Mouse (Mus musculus) adrenal gland, postnatal 25 days (tissue): Measurements from ENCODE around the gene Tfpt. TPM values are rescaled to one million over a fixed set of nuclear protein-coding genes. Genes with fewer than 3 reads are reported as not detected.

Source experiments
- DNase-seq: peaks from one replicate; pipeline ENCODE4 v3.0.0; 2021; ENCODE audit warnings: mixed read lengths
- long read RNA-seq: library from polyadenylated mRNA; stranded (forward); transcript quantifications from one replicate; pipeline ENCODE4 v2.0.0, GENCODE M21; 2021
- total RNA-seq: library from RNA; stranded (reverse); gene quantifications from 2 replicates; pipeline ENCODE4 v1.2.3, GENCODE M21; 2021

Gene Tfpt
- total RNA-seq = 22.8 and 24.4 TPM in 2 replicates
- long read RNA-seq, partial matches to known transcripts = 2 of 9 reads
- long read RNA-seq, other reads (novel, unspliced or antisense) = 1 of 9 reads

GRCm38 (mm10) chr7:3629543-3630477 is at the start of gene Tfpt, which contains the start of gene Prpf31:
Gene Tfpt (minus strand): TSS chr7:3629929.
Gene Prpf31 (plus strand): TSS chr7:3629985.
- peak; percentile 83 for DNase-seq

DNA sequence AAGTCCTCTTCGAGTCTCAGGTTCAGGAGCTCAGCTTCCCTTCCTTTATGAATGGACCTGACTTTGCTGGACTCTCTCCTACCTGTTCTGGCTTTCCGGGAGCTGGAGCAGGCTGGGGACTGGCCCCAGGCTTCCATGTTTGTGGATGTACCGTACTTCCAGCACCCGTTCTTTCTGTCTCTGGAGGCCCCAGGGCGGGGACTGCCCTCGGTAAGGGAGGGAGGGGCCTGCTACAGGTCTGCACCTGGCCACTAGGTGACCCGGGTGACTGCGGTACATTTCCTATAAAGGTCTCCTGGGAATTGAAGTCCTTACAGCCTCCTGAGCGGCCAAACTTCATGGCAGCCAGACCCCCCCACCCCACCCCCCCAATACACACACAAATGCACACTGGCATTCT is 47.6 kb upstream of the Tfpt start, which contains the start of gene Tmc4:
Gene Tmc4 (minus strand): TSS at position 212 of the 400 bp plus-strand sequence.
- DNase-seq = no peak

- DNase-seq = no peak
These were observed 46.6 kb upstream of the Tfpt start for GRCm38 (mm10) chr7:3676371-3676770.

DNA sequence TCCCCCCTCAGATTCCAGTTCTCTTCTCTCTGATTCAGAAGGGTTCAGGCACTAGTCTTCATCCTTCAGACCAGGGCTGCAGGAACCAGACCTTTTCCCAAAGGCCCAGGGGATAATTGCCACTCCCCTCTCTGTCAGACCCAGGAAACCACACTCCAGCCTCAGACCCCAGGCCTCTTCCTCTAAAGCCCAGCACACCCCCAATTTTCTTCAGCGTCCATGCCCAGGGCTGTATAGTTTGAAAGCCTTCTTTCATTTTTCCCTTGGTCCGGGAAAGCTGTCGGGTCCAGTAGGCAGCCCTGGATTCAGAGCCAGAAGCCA is 45.5 kb upstream of the Tfpt start:
- no peak for DNase-seq

DNA sequence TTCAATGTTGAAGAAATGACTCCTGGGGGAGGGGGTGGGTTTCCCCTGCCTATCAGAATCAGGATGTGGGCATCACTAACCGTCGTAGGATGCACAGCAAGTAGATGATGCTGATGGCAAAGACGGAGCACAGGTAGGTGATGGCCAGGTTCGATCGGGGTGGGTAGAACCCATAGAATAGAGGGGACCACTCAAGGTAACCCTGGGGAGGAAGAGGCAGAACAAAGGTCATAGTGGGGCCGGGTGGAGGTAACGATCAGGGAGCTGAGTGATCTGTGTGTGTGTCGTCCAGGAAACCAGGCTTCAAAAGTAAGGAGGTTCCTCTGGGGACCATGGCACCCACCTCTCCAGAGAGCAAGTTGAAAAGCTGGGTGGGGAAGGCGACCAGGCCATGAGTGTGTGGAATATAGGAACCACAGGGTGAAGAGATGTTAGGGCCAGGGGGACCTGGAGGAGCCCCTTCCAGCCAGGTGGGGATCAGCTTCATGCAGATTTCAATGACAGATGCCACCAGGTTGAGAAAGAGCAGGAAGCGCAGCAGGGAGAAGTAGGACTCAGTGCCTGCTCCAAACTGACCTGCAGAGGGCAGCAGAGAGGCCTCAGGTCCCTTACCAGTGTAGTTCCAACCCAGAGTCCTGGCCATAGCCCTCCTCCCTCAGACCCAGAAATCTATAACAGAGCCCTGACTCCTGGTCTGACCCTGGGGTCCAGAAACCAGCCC is 44.9 kb upstream of the Tfpt start:
- DNase-seq = peak; percentile 85

DNA sequence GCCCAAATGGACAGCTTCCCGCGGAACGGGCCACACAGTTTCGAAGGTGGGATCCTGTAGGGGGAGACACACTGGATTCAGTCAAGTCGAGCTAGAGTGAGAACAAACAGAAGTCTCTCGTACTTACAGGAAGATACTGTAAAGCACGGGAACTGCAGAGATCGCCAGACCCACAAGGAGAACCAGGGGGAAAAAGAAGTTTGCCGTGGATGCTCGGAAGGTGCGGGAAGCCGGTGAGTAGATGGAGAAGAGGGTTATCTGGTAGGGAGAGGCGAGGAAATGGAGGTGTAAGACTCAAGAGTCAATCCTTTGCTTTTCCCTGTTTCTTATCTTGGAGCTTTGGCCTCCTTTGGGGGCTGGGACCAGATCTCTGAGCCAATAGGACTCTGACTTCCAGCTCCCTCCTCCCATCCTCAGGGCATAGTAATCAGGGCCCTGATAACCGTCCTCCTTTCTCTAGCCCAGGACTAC is 37.2 kb upstream of the Tfpt start:
- DNase-seq = no peak

- DNase-seq = peak; percentile 95
These were observed 35.7 kb upstream of the Tfpt start, which contains the start of gene Leng1 for GRCm38 (mm10) chr7:3665215-3666114. Gene Leng1 (minus strand): TSS chr7:3665840.

DNA sequence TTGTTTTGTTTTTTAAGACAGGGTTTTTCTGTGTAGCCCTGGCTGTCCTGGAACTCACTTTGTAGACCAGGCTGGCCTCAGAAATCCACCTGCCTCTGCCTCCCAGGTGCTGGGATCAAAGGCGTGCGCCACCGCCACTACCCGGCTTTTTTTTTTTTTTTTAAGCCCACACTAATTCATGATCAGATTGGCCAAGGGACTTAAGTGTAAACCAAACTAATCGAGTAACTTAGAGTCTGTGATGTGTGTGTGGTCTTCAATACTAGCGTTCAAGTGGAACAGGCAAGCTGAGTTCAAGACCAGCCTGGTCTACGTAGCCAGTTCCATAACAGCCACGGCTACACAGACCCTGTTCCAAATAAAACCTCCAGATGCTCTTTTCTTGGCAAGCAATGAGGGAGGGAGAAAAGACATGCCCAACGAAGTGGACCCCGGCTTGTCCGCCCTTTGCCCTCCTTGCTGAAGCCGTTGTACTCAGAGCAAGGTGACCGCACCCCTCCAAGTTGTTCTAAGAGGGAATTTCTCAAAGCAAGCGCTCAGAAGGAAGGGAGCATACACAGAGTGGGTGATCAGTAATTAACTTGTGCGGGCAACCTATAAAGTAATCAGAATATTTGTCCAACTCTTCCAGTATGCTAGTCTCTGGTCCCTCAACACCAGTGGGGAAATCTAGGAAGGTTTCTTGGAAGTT is 34.9 kb upstream of the Tfpt start:
- DNase-seq = no peak

DNA sequence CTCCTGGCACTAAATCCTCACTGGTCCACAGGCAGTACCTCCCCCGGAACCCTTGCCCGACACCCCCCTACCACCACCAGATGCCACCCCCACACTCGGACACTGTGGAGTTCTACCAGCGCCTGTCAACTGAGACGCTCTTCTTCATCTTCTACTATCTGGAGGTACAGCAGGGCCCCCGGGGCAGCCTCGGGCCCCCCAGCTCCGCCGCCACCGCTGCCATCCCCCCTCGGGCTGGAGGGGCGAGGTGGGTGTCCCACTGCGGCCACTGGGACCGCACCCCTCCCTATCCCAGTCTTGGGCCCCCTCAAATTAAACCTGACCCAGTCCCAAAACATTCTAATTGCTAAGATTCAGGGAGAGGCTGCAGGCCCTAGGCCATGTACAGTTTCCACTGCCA is 28.8 kb upstream of the Tfpt start:
- DNase-seq = no peak

DNA sequence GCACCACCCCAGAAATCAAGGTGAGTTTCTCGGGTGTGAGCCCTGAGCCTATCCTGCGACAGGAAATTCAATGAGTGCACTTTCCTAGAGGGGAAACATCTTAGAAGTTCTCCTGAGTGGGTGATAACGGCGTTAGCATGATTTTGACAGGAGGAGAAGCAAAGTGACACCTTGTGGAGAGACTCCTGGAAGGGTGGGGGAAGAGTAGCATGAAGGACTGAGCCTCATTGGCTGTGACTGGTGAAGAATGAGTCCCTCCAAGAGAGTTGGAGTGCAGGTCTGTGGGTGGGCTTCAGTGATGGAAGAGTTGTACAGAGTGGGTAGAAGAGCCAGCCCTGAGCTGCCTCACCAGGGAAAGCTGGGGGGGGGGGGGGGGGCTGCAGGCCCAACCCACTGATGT is 27.2 kb upstream of the Tfpt start:
- no peak for DNase-seq

- no peak for DNase-seq
These were observed 16.9 kb upstream of the Tfpt start for GRCm38 (mm10) chr7:3646641-3647040.

DNA sequence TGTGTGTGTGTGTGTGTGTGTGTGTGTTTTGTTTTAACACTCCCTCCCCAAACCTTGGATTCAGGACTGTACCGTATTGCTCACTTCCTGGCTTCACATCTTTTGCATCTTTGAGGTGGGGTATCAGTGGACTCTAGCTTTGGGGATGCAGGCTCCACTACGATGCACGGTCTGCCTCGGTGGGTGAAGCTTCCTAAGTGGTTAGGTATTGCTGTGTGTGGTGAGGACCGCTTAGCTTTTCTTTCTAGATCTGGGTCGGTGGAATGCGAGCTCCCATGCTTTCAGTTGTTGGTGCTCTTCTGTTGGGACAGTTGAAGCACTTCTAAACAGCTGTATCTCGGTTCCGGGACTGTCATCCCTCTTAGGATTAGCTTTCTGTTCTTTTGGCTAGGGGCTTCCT is 16.5 kb upstream of the Tfpt start:
- no peak for DNase-seq

GRCm38 (mm10) chr7:3645488-3646025 is 15.8 kb upstream of the Tfpt start:
- DNase-seq = no peak

DNA sequence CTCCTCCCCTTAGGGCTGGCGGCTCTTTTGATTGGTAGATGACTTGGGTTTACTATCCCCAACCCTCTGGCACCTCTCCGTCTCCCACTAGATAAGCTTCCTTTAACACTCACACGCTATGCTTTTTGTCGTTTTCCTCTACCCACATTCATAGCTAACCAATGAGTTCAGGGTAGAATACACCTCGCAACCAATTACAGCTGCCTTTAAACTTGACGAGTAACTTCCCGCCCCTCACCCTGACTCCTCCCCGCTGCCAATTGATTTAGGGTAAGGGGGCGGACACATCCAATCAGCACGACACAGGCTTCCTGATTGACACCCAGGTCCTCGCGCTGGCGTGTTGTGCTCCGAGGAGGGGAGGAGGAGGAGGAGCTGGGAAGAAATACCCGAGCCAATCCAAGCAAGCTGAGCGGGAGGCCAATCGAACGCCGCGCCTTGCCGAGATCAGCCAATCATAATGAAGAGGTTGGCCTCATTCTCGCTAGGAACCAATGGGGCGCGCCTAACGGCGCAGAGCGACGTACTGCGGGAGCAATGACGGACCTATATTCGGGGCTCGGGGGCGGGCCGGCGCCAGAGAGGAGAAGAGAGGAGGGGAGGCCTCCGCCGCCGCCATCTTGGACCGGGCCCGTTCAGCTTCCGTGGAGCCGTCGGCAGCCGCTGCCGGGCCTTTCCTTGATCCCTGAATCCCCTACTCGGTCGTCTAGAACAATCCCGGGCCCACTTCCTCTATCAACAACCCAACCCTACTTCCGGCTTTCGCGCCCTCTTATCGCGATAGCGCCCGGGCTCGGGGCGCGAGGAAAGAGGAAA is 15.2 kb upstream of the Tfpt start, which contains the start of gene Cnot3:
Gene Cnot3 (plus strand): TSS at position 597 of the 816 bp plus-strand sequence.
- DNase-seq = peak; percentile 96

DNA sequence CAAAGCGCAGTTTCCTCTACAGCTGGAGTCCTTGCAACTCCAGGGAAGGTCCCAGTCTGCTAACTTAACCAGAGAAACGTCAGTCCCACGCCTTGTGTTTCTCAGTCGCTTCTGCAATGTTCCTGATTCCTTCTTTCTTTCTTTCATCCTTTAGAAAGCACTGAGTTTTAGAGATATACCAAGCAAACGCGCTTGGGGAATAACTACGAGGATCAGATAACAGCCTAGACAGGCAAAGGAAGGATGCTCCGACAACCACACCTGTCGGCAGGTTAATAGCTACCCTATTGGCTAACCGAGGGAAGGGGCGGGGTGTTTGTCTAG is 14.6 kb upstream of the Tfpt start:
- DNase-seq = peak; percentile 82

DNA sequence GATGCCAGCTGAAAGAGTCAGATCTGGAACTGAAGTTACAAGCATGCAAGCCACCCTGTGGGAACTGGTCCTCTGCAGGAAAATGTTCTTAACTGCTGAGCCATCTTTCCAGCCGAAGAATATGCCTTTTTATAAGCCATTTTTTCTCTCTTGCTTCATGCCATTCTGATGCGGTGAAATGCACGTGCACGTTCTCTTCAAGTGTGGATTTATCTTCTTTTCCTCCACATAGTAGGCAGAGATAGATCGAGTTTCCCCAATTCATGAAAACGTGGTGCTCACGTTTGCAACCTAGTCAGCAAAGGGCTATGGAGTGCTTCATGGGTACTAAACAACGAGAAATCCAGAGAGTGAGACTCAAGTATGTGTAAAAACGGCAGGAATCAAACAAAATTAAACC is 14.1 kb upstream of the Tfpt start:
- no peak for DNase-seq

DNA sequence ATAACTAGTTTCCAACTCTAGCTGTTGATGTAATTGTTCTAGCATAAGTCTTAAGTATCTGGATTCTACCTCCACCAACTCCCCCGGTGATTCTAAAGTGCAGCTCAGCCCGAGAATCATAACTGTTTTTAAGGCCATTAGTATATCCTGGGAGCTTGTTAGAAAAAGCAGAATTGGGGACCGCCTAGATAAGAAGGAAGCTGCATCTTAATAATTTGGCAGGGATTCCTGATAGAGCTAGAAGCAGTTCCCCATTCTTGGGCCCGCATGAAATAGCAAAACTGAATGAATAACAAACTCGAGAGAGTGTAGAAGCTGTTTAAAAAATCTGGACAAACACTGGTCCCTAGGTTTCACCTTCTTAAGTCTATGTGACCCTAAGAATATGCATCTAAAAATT is 13.7 kb upstream of the Tfpt start:
- no peak for DNase-seq

DNA sequence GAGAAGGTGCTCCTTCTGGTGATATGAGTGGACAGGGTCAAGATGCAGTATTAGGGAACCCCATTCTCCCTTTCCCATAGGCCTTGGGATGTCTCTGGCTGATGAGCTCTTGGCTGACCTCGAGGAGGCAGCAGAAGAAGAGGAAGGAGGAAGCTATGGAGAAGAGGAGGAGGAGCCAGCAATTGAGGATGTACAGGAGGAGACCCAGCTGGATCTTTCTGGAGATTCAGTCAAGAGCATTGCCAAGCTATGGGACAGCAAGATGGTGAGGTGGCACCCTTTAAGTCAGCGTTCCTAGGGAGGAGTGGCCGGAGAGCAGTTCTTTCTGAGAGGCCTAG is 718 bp upstream of the Tfpt start:
- no peak for DNase-seq

DNA sequence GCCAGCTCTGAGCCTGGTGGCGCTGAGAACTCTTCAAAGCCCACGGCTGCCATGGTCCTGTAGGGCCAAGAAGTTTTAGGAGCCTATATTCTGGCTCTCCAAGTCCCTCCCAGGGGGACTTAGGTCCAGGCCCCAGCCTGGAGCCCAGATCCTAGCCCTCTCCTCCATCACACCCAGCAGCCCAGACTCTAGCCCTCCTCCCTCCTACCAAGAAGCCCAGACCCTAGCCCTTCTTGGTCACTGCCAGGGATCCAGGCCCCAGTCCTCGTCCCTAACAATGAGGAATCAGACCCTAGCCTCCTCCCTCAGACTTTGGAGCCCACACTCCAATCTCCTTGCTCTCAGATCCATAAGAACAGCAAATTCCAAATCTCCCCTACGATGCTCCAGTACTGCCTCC is 699 bp downstream of the Tfpt start:
- DNase-seq = no peak

DNA sequence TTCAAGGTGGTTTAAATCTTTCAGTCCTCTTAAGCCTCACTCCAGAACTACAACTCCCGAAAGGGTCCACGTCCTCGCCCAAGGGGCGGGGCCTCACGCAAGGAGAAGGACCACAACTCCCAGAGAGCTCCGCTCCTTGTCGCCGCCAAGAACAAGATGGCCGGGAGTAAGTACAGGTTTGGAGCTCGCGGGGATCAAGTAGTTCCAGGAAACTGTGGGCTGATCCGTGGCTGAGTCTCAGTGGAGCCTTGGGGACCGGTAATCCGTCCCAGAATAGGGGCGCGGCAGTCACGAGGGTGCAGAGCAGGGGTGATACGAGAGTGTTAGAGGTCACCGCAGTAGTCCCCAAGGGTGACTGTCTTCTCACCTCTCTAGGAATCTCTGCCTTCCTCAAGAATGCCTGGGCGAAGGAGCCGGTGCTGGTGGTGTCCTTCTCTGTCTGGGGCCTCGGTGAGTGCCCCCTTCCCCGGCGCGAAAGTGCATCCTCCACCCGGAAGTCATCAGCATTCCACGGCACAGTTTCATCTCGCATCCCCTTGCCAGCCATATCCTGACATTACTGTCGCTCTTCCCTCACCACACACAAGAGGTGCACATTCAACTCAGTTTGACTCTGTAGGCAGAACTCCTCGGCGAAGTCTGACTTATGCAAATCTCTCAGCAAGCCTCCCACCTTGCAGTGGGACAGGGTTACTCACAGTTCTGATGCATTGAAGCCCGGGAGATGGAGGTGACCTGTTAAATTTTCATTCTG is 12.3 kb downstream of the Tfpt start, which contains the start of gene Ndufa3:
Gene Ndufa3 (plus strand): TSS at position 132 of the 754 bp plus-strand sequence.
- peak; percentile 85 for DNase-seq
